Mouse (Mus musculus): ENCODE results near the gene Aox4. TPM values are rescaled to one million over a fixed set of nuclear protein-coding genes. Genes with fewer than 3 reads are reported as not detected.

The Aox4 gene
- total and polyA plus RNA-seq, 2 experiments from 2014 or later, result not detected

DNA sequence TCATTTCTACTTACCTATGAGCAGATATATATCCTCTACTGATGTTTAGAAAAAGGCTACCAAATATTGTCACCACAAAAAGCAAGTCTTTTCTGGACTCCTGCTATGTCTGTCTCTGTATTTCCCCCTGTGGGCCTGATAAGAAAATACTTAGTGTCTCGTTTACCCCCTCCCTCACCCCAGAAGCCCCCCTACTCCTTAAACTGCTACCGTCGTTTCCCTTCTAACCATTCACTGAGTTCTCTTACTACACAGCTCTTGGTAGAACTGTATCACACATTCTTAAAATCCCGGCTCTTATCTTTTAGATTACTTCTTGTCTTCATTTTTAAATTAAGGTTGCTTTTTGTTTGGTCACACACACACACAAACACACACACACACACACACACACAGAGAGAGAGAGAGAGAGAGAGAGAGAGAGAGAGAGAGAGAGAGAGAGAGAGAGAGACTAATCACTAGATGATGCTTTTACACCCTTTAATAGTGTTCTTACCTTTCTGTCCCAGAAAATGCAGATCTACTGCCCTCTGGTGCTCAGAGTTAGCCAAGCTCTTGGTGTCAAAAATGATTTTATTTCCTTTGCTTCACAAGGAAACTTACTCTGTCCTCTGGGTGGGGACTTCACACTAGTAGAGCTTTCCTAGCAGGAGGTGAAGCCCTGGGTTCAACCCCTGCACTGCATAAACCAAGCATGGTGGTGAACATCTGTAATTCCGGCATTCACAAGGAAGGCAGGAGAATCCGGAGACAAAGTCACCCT, 60.8 kb downstream of the Aox4 start:
- H3K4me2 ChIP-seq (ENCODE audit: low read depth, low read length), result no peak overlapping the region
- TF ChIP-seq EP300 (IDR thresholded peaks at IDR 0.05; ENCODE audit: low read depth) (no peak), CTCF (IDR thresholded peaks at IDR 0.05; ENCODE audit: low read depth) (peak; percentile 80)
- H3K4me1 ChIP-seq (ENCODE audit: control insufficient read depth, insufficient read depth), result no peaks in the 10 kb centered on the region

DNA sequence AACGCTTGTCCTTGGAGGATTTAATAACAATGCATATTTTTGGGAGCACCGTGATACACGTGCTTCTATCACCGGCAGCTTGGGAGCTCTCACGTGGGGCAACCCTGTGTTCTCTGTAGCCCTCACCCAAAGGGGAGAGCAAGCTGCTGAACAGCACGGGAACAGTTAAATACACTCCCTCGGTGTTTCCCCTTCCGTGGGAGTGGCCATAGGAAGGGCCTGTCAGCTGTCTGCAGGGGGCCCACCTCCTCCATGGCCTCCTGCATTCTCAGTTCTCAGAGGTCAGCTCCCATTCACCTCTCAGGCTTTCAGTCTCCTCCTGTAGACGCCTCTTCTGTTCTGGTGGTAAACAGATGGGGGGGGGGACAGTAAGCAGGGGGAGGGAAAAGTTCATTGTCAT, 65.7 kb downstream of the Aox4 start:
- H3K36me3 ChIP-seq (replicated peaks; ENCODE audit: control insufficient read depth, insufficient read depth, low read length), result no peaks in the 10 kb centered on the region
- TF ChIP-seq CTCF (IDR thresholded peaks at IDR 0.05; ENCODE audit: low read depth) (no peak), EP300 (IDR thresholded peaks at IDR 0.05; ENCODE audit: low read depth) (no peak)
- WGBS, result 26% methylated on average over 9 of the region's 9 CpGs
- no peak overlapping the region for H3K27ac ChIP-seq (ENCODE audit: low read depth)
- no peaks in the 10 kb centered on the region for H3K9me3 ChIP-seq (replicated peaks; ENCODE audit: control insufficient read depth, low read length)
- H3K4me3 ChIP-seq (ENCODE audit: low read depth, low read length), result no peak overlapping the region
- no peaks in the 10 kb centered on the region for H3K4me1 ChIP-seq (ENCODE audit: control insufficient read depth, insufficient read depth)
- H3K9ac ChIP-seq (replicated peaks; ENCODE audit: low read depth, low read length), result no peak overlapping the region
- DNase-seq (ENCODE audit: low spot score) (no peak), ATAC-seq (ENCODE audit: insufficient read depth, low read depth) (no peak)
- H3K4me2 ChIP-seq (ENCODE audit: low read depth, low read length), result no peak overlapping the region
- H3K27me3 ChIP-seq (ENCODE audit: control insufficient read depth, insufficient read depth, low read length), result no peaks in the 10 kb centered on the region

More for the DNA sequence above, 60.8 kb downstream of the Aox4 start:
- WGBS, result 31% methylated on average over 6 of the region's 6 CpGs
- no peak overlapping the region for H3K27ac ChIP-seq (ENCODE audit: low read depth)
- ATAC-seq (ENCODE audit: insufficient read depth, low read depth) (peak; percentile 11; the same call in 1 of the 2 replicates), DNase-seq (ENCODE audit: low spot score) (peak; percentile 47)
- no peaks in the 10 kb centered on the region for H3K36me3 ChIP-seq (replicated peaks; ENCODE audit: control insufficient read depth, insufficient read depth, low read length)
- H3K9ac ChIP-seq (replicated peaks; ENCODE audit: low read depth, low read length), result no peak overlapping the region
- H3K9me3 ChIP-seq (replicated peaks; ENCODE audit: control insufficient read depth, low read length), result no peaks in the 10 kb centered on the region
- H3K4me3 ChIP-seq (ENCODE audit: low read depth, low read length), result no peak overlapping the region
- peaks cover 8% of the 10 kb centered on the region for H3K27me3 ChIP-seq (ENCODE audit: control insufficient read depth, insufficient read depth, low read length)

DNA sequence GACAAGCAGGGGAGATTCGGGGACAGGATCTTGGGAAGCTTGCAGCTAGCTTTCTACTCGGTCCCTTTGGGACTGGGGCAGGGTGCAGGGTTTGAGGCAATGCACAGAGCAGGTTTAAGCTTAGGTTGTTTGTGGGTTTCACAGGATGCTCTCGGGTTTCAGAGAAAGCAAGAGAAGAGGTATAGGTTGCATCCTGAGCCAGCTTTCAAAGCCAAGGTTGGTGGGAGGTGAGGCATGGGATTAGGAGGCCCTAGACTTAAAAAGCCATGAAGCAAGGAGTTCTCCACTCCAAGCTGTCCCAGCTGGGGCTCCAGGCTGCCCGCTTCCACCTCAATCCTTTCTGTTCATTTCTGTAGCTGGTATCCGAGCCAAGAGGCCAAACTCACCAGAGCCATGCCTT, 67.8 kb downstream of the Aox4 start, which contains the start of gene Aox2:
TSS of gene Aox2 (plus strand) at position 301 of the 400 bp plus-strand sequence.
- ATAC-seq (ENCODE audit: insufficient read depth, low read depth), result no peak
- H3K36me3 ChIP-seq (replicated peaks; ENCODE audit: control insufficient read depth, insufficient read depth, low read length), result no peaks in the 10 kb centered on the region
- TF ChIP-seq CTCF (IDR thresholded peaks at IDR 0.05; ENCODE audit: low read depth), result no peak
- TF ChIP-seq EP300 (IDR thresholded peaks at IDR 0.05; ENCODE audit: low read depth), result no peak

DNA sequence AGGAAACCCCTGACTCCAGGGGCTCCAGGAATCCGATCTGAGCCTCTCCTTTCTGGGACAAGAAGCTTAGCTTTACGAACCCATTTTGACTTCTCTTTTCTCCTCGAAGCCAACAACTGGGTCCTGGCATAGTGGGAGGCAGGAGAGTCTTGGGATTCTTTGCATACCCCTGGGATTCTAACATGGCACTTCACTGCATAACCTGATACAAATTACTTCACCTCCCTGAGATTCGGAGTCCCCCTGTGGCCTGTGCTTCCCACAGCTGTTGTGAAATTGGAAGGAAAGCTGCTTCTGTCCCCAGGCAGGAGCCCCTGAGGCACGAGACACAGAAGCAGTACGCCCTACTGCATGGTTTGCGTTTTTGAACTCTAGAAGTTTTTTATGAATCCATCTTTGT, 68.3 kb downstream of the Aox4 start:
- no peak overlapping the region for H3K4me2 ChIP-seq (ENCODE audit: low read depth, low read length)
- no peaks in the 10 kb centered on the region for H3K36me3 ChIP-seq (replicated peaks; ENCODE audit: control insufficient read depth, insufficient read depth, low read length)
- no peak for ATAC-seq (ENCODE audit: insufficient read depth, low read depth)
- H3K4me1 ChIP-seq (ENCODE audit: control insufficient read depth, insufficient read depth), result no peaks in the 10 kb centered on the region
- no peak overlapping the region for H3K4me3 ChIP-seq (ENCODE audit: low read depth, low read length)
- no peaks in the 10 kb centered on the region for H3K9me3 ChIP-seq (replicated peaks; ENCODE audit: control insufficient read depth, low read length)
- WGBS, result 61% methylated on average over 7 of the region's 7 CpGs
- no peak for TF ChIP-seq CTCF (IDR thresholded peaks at IDR 0.05; ENCODE audit: low read depth)
- no peak for TF ChIP-seq EP300 (IDR thresholded peaks at IDR 0.05; ENCODE audit: low read depth)
- no peaks in the 10 kb centered on the region for H3K27me3 ChIP-seq (ENCODE audit: control insufficient read depth, insufficient read depth, low read length)
- no peak overlapping the region for H3K9ac ChIP-seq (replicated peaks; ENCODE audit: low read depth, low read length)
- H3K27ac ChIP-seq (ENCODE audit: low read depth), result no peak overlapping the region
- no peak for DNase-seq (ENCODE audit: low spot score)

More for the DNA sequence above, 67.8 kb downstream of the Aox4 start, which contains the start of gene Aox2:
- Histone ChIP-seq H3K4me2 (ENCODE audit: low read depth, low read length) (no peak within 1 kb of the TSS), H3K9ac (replicated peaks; ENCODE audit: low read depth, low read length) (no peak within 1 kb of the TSS), H3K4me3 (ENCODE audit: low read depth, low read length) (no peak within 1 kb of the TSS), H3K9me3 (replicated peaks; ENCODE audit: control insufficient read depth, low read length) (no peaks in the 10 kb centered on the region), H3K27me3 (ENCODE audit: control insufficient read depth, insufficient read depth, low read length) (no peaks in the 10 kb centered on the region), H3K27ac (ENCODE audit: low read depth) (no peak within 1 kb of the TSS), H3K4me1 (ENCODE audit: control insufficient read depth, insufficient read depth) (no peaks in the 10 kb centered on the region)
- no peak for DNase-seq (ENCODE audit: low spot score)
- WGBS, result 70% methylated on average over 5 of the region's 5 CpGs

DNA sequence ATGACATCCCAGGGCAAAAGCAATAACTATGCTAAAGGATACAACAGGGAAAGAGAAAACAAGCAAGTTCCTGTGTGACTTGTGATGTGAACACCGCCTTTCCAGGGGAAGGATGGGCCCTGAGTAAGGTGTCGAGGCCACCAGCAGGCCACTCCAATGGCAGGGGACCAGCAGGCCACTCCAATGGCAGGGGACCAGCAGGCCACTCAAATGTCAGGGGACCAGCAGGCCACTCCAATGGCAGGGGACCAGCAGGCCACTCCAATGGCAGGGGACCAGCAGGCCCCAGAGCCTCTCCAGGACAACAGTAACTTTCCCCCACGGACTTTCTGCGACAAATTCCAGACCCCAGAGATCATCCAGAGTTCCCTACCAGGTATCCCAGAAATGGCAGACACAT, 70.2 kb downstream of the Aox4 start:
- Histone ChIP-seq H3K4me1 (ENCODE audit: control insufficient read depth, insufficient read depth) (no peaks in the 10 kb centered on the region), H3K9ac (replicated peaks; ENCODE audit: low read depth, low read length) (no peak overlapping the region), H3K4me2 (ENCODE audit: low read depth, low read length) (no peak overlapping the region), H3K27me3 (ENCODE audit: control insufficient read depth, insufficient read depth, low read length) (no peaks in the 10 kb centered on the region), H3K4me3 (ENCODE audit: low read depth, low read length) (no peak overlapping the region), H3K27ac (ENCODE audit: low read depth) (no peak overlapping the region), H3K9me3 (replicated peaks; ENCODE audit: control insufficient read depth, low read length) (no peaks in the 10 kb centered on the region), H3K36me3 (replicated peaks; ENCODE audit: control insufficient read depth, insufficient read depth, low read length) (no peaks in the 10 kb centered on the region)
- ATAC-seq (ENCODE audit: insufficient read depth, low read depth), result no peak
- DNase-seq (ENCODE audit: low spot score), result no peak
- TF ChIP-seq CTCF (IDR thresholded peaks at IDR 0.05; ENCODE audit: low read depth) (no peak), EP300 (IDR thresholded peaks at IDR 0.05; ENCODE audit: low read depth) (no peak)
- 74% methylated on average over 4 of the region's 4 CpGs for WGBS

Measured in heart, postnatal 0 days (tissue).